Comparison of ENCODE assay signal across 7 mouse cellular contexts in genomic region chr4:32982041-32982715, GRCm38 (mm10). TPM values are rescaled to one million over a fixed set of nuclear protein-coding genes. Genes with fewer than 3 reads are reported as not detected.
A peak's percentile ranks its signal among the peaks of the same experiment; 100 is the strongest.
DNase-seq lines count a peak whose midpoint lies in the region; ATAC-seq and TF ChIP-seq lines count a peak whose summit lies in the region.

No protein-coding gene starts in this region.

- H3K27ac ChIP-seq in bone marrow macrophage, adult 2 months (ENCODE audit: insufficient read depth, low read depth, low read length) = no peak overlapping the region
- H3K27ac ChIP-seq in forebrain, postnatal 0 days (ENCODE audit: low read depth, low read length) = peak overlapping the region; percentile 79
- H3K27ac ChIP-seq in intestine, embryonic 16.5 days (ENCODE audit: low read length) = peak overlapping the region; percentile 76
- H3K27ac ChIP-seq in liver, embryonic 12.5 days = 0 out of 2 replicates have a peak overlapping the region, but pooled peaks have one; percentile 20

- H3K9ac ChIP-seq in forebrain, postnatal 0 days = peak overlapping the region; percentile 85
- peak overlapping the region; percentile 85 for H3K9ac ChIP-seq in intestine, embryonic 16.5 days (ENCODE audit: low read depth, low read length)
- peak overlapping the region; percentile 78; the same call in 1 of the 2 replicates for H3K9ac ChIP-seq in liver, embryonic 12.5 days

- peak; percentile 50 for ATAC-seq in forebrain, postnatal 0 days
- ATAC-seq in intestine, embryonic 16.5 days = peak; percentile 20
- ATAC-seq in liver, embryonic 12.5 days = no peak

- peak overlapping the region; percentile 88 for H3K4me2 ChIP-seq in forebrain, postnatal 0 days (ENCODE audit: low read depth)
- peak overlapping the region; percentile 96 for H3K4me2 ChIP-seq in intestine, embryonic 16.5 days (ENCODE audit: low read depth, low read length)
- peak overlapping the region; percentile 99 for H3K4me2 ChIP-seq in liver, embryonic 12.5 days

- H3K4me3 ChIP-seq in bone marrow macrophage, adult 2 months (ENCODE audit: insufficient read depth, low read length) = peak overlapping the region; percentile 86; the same call in 1 of the 2 replicates
- H3K4me3 ChIP-seq in forebrain, postnatal 0 days (ENCODE audit: low read depth, low read length) = peak overlapping the region; percentile 93
- peak overlapping the region; percentile 83 for H3K4me3 ChIP-seq in intestine, embryonic 16.5 days (ENCODE audit: low read length)
- H3K4me3 ChIP-seq in liver, embryonic 12.5 days = peak overlapping the region; percentile 71

- no peak for TF ChIP-seq CTCF in bone marrow macrophage, adult 2 months (IDR thresholded peaks at IDR 0.05; ENCODE audit: low read depth, low read length)
- no peak for TF ChIP-seq CTCF in forebrain, postnatal 0 days (IDR thresholded peaks at IDR 0.05; ENCODE audit: low read depth)

- H3K36me3 ChIP-seq in forebrain, postnatal 0 days (ENCODE audit: insufficient read depth) = no peaks in the 10 kb centered on the region
- H3K36me3 ChIP-seq in intestine, embryonic 16.5 days (ENCODE audit: control insufficient read depth, insufficient read depth, low read length) = no peaks in the 10 kb centered on the region
- H3K36me3 ChIP-seq in liver, embryonic 12.5 days = no peaks in the 10 kb centered on the region

- H3K9me3 ChIP-seq in forebrain, postnatal 0 days (ENCODE audit: low read length) = no peaks in the 10 kb centered on the region
- no peaks in the 10 kb centered on the region for H3K9me3 ChIP-seq in intestine, embryonic 16.5 days (ENCODE audit: control insufficient read depth, low read length)
- peaks cover 4% of the 10 kb centered on the region; the same call in 1 of the 2 replicates for H3K9me3 ChIP-seq in liver, embryonic 12.5 days (replicated peaks)

- 3% methylated on average over 15 of the region's 15 CpGs for whole genome bisulfite sequencing in forebrain, postnatal 0 days
- WGBS in intestine, embryonic 16.5 days = 3% methylated on average over 15 of the region's 15 CpGs
- WGBS in liver, embryonic 12.5 days (ENCODE audit: insufficient replicate concordance) = 4% methylated on average over 15 of the region's 15 CpGs

- H3K4me1 ChIP-seq in bone marrow macrophage, adult 2 months (ENCODE audit: control insufficient read depth, insufficient read depth, low read length) = peaks cover 4% of the 10 kb centered on the region
- peaks cover 8% of the 10 kb centered on the region; the same call in 1 of the 2 replicates for H3K4me1 ChIP-seq in forebrain, postnatal 0 days (ENCODE audit: insufficient read depth)
- 0 out of 2 replicates have a peak, but pooled peaks cover 5% of the 10 kb centered on the region for H3K4me1 ChIP-seq in intestine, embryonic 16.5 days (ENCODE audit: control insufficient read depth, insufficient read depth, low read length)
- H3K4me1 ChIP-seq in liver, embryonic 12.5 days = peaks cover 75% of the 10 kb centered on the region

- DNase-seq in CD4-positive helper T cell, adult 2 months (ENCODE audit: low read depth, low spot score) = peak; percentile 14
- peak; percentile 25 for DNase-seq in forebrain, postnatal 0 days
- DNase-seq in right cerebral cortex, postnatal 25 days = peak; percentile 11
- DNase-seq in spleen, adult 18-20 months = no peak

- no peak for TF ChIP-seq POLR2A in bone marrow macrophage, adult 2 months (IDR thresholded peaks at IDR 0.05; ENCODE audit: borderline replicate concordance, low read depth, low read length)

- H3K27me3 ChIP-seq in forebrain, postnatal 0 days (ENCODE audit: insufficient read depth, low read length) = no peaks in the 10 kb centered on the region
- H3K27me3 ChIP-seq in intestine, embryonic 16.5 days (replicated peaks; ENCODE audit: control insufficient read depth, insufficient read depth, low read length) = no peaks in the 10 kb centered on the region
- H3K27me3 ChIP-seq in liver, embryonic 12.5 days (replicated peaks) = peaks cover 71% of the 10 kb centered on the region

RNA-seq across cellular contexts. Expression of gene Rragd, which starts 0.7 kb away (rescaled TPM):
- polyA plus RNA-seq in bone marrow macrophage, adult 2 months (2012; ENCODE audit: insufficient read depth, insufficient read length, missing spikeins) = 2.4 and 2.5 TPM in 2 replicates
- 45.3 and 53.0 TPM in 2 replicates for total RNA-seq in forebrain, postnatal 0 days (2014; rRNA removed)
- 21.8 and 30.6 TPM in 2 replicates for polyA plus RNA-seq in forebrain, postnatal 0 days (2015; fragmentation: Nextera tagmentation; extraction: Ambion mirVana)
- polyA plus RNA-seq in intestine, embryonic 16.5 days (2015; fragmentation: Nextera tagmentation; extraction: Ambion mirVana) = 28.0 and 30.1 TPM in 2 replicates
- 4.0 and 4.3 TPM in 2 replicates for polyA plus RNA-seq in liver, embryonic 12.5 days (2016; fragmentation: Nextera tagmentation; extraction: Ambion mirVana)

RNA-seq across cellular contexts. Expression of gene Ankrd6, which starts 31.5 kb away (rescaled TPM):
- polyA plus RNA-seq in bone marrow macrophage, adult 2 months (2012; ENCODE audit: insufficient read depth, insufficient read length, missing spikeins) = 0.16 TPM in 1 of 2 replicates, not detected in the other
- total RNA-seq in forebrain, postnatal 0 days (2014; rRNA removed) = 30.3 and 39.8 TPM in 2 replicates
- polyA plus RNA-seq in forebrain, postnatal 0 days (2015; fragmentation: Nextera tagmentation; extraction: Ambion mirVana) = 15.1 and 18.4 TPM in 2 replicates
- polyA plus RNA-seq in intestine, embryonic 16.5 days (2015; fragmentation: Nextera tagmentation; extraction: Ambion mirVana) = 2.8 and 2.9 TPM in 2 replicates
- polyA plus RNA-seq in liver, embryonic 12.5 days (2016; fragmentation: Nextera tagmentation; extraction: Ambion mirVana) = 1.3 and 1.5 TPM in 2 replicates

RNA-seq across cellular contexts. Expression of gene Ube2j1, which starts 49.0 kb away (rescaled TPM):
- polyA plus RNA-seq in bone marrow macrophage, adult 2 months (2012; ENCODE audit: insufficient read depth, insufficient read length, missing spikeins) = 41.7 and 47.4 TPM in 2 replicates
- total RNA-seq in forebrain, postnatal 0 days (2014; rRNA removed) = 88.5 and 106 TPM in 2 replicates
- polyA plus RNA-seq in forebrain, postnatal 0 days (2015; fragmentation: Nextera tagmentation; extraction: Ambion mirVana) = 53.6 and 61.2 TPM in 2 replicates
- 43.0 and 44.9 TPM in 2 replicates for polyA plus RNA-seq in intestine, embryonic 16.5 days (2015; fragmentation: Nextera tagmentation; extraction: Ambion mirVana)
- polyA plus RNA-seq in liver, embryonic 12.5 days (2016; fragmentation: Nextera tagmentation; extraction: Ambion mirVana) = 34.2 and 36.0 TPM in 2 replicates

Comparison
In these comparisons a context has a peak if more than half of its experiments do, and no peak if none do; other contexts are left out.
1. DNase-seq: peak in CD4-positive helper T cell, adult 2 months (single experiment), forebrain, postnatal 0 days (single experiment) and right cerebral cortex, postnatal 25 days (single experiment); none in spleen, adult 18-20 months (0 of 2).
2. Peak in every context shown above with its lines, with median percentiles within 50 percentile points of each other: H3K4me3 ChIP-seq, H3K4me2 ChIP-seq and H3K9ac ChIP-seq.